Mouse (Mus musculus) midbrain, postnatal 0 days (tissue): ENCODE measurements around the gene Fsd2. TPM values are rescaled to one million over a fixed set of nuclear protein-coding genes. Genes with fewer than 3 reads are reported as not detected.

ENCODE experiments used
- ATAC-seq: fragments of 200-750 bp; cut with Nextera tagmentation; 2 replicates; pipeline ENCODE4 v1.8.0; 2017; ENCODE audit warnings: moderate number of reproducible peaks, mild to moderate bottlenecking, moderate TSS enrichment, moderate library complexity; ENCODE audit not compliant: low FRiP score
- DNase-seq: peaks from one replicate; pipeline ENCODE4 v3.0.0-alpha.2; 2015; ENCODE audit warnings: low spot score
- H3K27ac ChIP-seq: fragments of 300-500 bp; sonication (generic); 2 replicates; pipeline ENCODE4 v1.5.1; 2014; ENCODE audit warnings: low read depth, mild to moderate bottlenecking, low read length, mixed read lengths
- H3K27me3 ChIP-seq: fragments of 300-500 bp; sonication (generic); 2 replicates; pipeline ENCODE4 v1.6.1; 2014; ENCODE audit warnings: low read length, control low read depth, mixed read lengths; ENCODE audit not compliant: insufficient read depth
- H3K36me3 ChIP-seq: fragments of 300-500 bp; sonication (generic); 2 replicates; pipeline ENCODE4 v1.6.1; 2014; ENCODE audit warnings: low read length, control low read depth, mixed read lengths; ENCODE audit not compliant: insufficient read depth
- H3K4me1 ChIP-seq: fragments of 300-500 bp; sonication (generic); 2 replicates; pipeline ENCODE4 v1.6.1; 2014; ENCODE audit warnings: mild to moderate bottlenecking, control low read depth, antibody characterized with exemption, low read length, mixed read lengths; ENCODE audit not compliant: insufficient read depth
- H3K4me2 ChIP-seq: fragments of 300-500 bp; sonication (generic); 2 replicates; pipeline ENCODE4 v1.6.1; 2014; ENCODE audit warnings: low read depth, mild to moderate bottlenecking, low read length, mixed read lengths; ENCODE audit not compliant: poor library complexity, severe bottlenecking
- H3K4me3 ChIP-seq: fragments of 300-500 bp; sonication (generic); 2 replicates; pipeline ENCODE4 v1.5.1; 2014; ENCODE audit warnings: low read depth, mild to moderate bottlenecking, low read length, moderate library complexity
- H3K9ac ChIP-seq: fragments of 300-500 bp; sonication (generic); replicated peaks from 2 replicates; pipeline ENCODE4 v1.6.1; 2014; ENCODE audit warnings: mild to moderate bottlenecking, low read length, moderate library complexity, mixed read lengths; ENCODE audit not compliant: poor library complexity, severe bottlenecking
- H3K9me3 ChIP-seq: fragments of 300-500 bp; sonication (generic); 2 replicates; pipeline ENCODE4 v1.6.1; 2016; ENCODE audit warnings: low read length, control low read depth
- CTCF ChIP-seq: IDR thresholded peaks from 2 replicates; pipeline ENCODE4 v1.5.1; 2016; ENCODE audit warnings: antibody characterized with exemption, mild to moderate bottlenecking
- WGBS: fragments of 180-500 bp; shearing (Covaris S2); extraction: QIAGEN DNeasy Blood & Tissue Kit; methylation state at CpG from one replicate; pipeline ENCODE4 v1.1.7; 2014; 5-methylcytosine and 5-hydroxymethylcytosine counted together
- microRNA counts: library from miRNA; unstranded; fragments of <30 nt; microRNA quantifications from one replicate; lab custom pipeline; 2015
- polyA plus RNA-seq: library from polyadenylated mRNA; unstranded; fragments of >200 nt; fragmentation: Nextera tagmentation; extraction: Ambion mirVana; gene quantifications from 2 replicates; pipeline ENCODE4 v1.2.1, GENCODE M21; 2015
- total RNA-seq: library from RNA; depleted of rRNA; stranded (reverse); fragments of >200 nt; gene quantifications from 2 replicates; pipeline ENCODE4 v1.2.3, GENCODE M21; 2014; rRNA removed

Fsd2 gene
- total and polyA plus RNA-seq, 2 experiments from 2014 or later = 0.22 to 0.36 TPM

DNA sequence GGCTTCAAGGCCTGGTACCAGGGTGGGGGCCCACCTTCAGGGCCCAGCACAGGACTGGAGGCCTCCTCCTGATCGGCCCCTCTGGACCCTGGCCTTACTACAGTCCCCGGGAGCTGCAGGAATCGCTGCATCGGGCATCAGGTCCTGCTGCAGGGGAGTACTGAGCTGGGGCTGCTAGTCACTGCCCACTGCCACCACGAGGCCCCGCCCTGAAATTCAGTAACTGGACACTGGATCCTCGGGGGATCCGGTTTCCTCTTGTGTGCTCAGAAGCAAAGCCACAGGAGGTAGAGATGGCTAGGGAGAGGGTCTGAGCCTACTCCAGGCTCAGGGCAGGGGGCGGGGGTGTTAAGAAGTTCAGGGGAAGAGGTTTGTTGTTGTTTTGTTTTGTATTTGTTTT is 77.1 kb downstream of the Fsd2 start:
- 15% methylated on average over 9 of the region's 9 CpGs for WGBS
- H3K4me3 ChIP-seq = no peak overlapping the region
- H3K4me2 ChIP-seq = no peak overlapping the region
- H3K27ac ChIP-seq = no peak overlapping the region
- H3K27me3 ChIP-seq = no peaks in the 10 kb centered on the region
- H3K9me3 ChIP-seq = no peaks in the 10 kb centered on the region
- TF ChIP-seq CTCF = no peak
- DNase-seq (no peak), ATAC-seq (no peak)
- peaks cover 2% of the 10 kb centered on the region; the same call in 1 of the 2 replicates for H3K36me3 ChIP-seq
- H3K9ac ChIP-seq = no peak overlapping the region
- H3K4me1 ChIP-seq = peaks cover 3% of the 10 kb centered on the region; the same call in 1 of the 2 replicates

MicroRNAs encoded within 50 kb of the gene (microRNA counts, 519-probe panel; counts per million panel counts)
- microRNA mmu-miR-1839-3p (lab: Ali Mortazavi, UCI) = 1,396 counts per million, percentile 61 among the panel's probes with 10 or more counts
- microRNA mmu-miR-1839-5p (lab: Ali Mortazavi, UCI) = 4,387 counts per million, percentile 86 among the panel's probes with 10 or more counts

Other genes with a start within 250 kb of the Fsd2 start
- 630 and 662 TPM in 2 replicates for gene Rps17, start 221.7 kb downstream of the Fsd2 start, total RNA-seq
- gene Rps17, start 221.7 kb downstream of the Fsd2 start, polyA plus RNA-seq = 642 and 710 TPM in 2 replicates
- gene Cpeb1, start 111.5 kb downstream of the Fsd2 start, total RNA-seq = 10.0 and 11.7 TPM in 2 replicates
- gene Cpeb1, start 111.5 kb downstream of the Fsd2 start, polyA plus RNA-seq = 7.3 and 8.5 TPM in 2 replicates
- 192 and 206 TPM in 2 replicates for gene Ap3b2, start 73.0 kb downstream of the Fsd2 start, total RNA-seq
- gene Ap3b2, start 73.0 kb downstream of the Fsd2 start, polyA plus RNA-seq = 115 and 124 TPM in 2 replicates
- not detected in 2 replicates for gene BC048679, start 68.7 kb downstream of the Fsd2 start, total RNA-seq
- gene BC048679, start 68.7 kb downstream of the Fsd2 start, polyA plus RNA-seq = not detected in 2 replicates
- 6.2 and 9.6 TPM in 2 replicates for gene Whamm, start 4.3 kb upstream of the Fsd2 start, total RNA-seq
- 5.4 and 5.5 TPM in 2 replicates for gene Whamm, start 4.3 kb upstream of the Fsd2 start, polyA plus RNA-seq
- 23.7 and 25.6 TPM in 2 replicates for gene Homer2, start 140.6 kb upstream of the Fsd2 start, total RNA-seq
- gene Homer2, start 140.6 kb upstream of the Fsd2 start, polyA plus RNA-seq = 23.5 and 29.5 TPM in 2 replicates
- gene Ramac, start 196.0 kb upstream of the Fsd2 start, total RNA-seq = 81.6 and 104 TPM in 2 replicates
- 189 and 190 TPM in 2 replicates for gene Ramac, start 196.0 kb upstream of the Fsd2 start, polyA plus RNA-seq
- gene 3110040N11Rik, start 222.5 kb upstream of the Fsd2 start, total RNA-seq = 34.7 and 48.7 TPM in 2 replicates
- gene 3110040N11Rik, start 222.5 kb upstream of the Fsd2 start, polyA plus RNA-seq = 51.3 and 54.6 TPM in 2 replicates